Mouse (Mus musculus) heart, adult 2 months (tissue): ENCODE results near the gene Flot2.

Experiments used
- CTCF ChIP-seq: fragments of 200-600 bp; IDR thresholded peaks from 2 replicates; pipeline ENCODE4 v1.8.1; 2022; ENCODE audit warnings: antibody characterized with exemption, mild to moderate bottlenecking, moderate library complexity
- EP300 ChIP-seq: fragments of 200-500 bp; IDR thresholded peaks from 2 replicates; pipeline ENCODE4 v1.6.1; 2011; ENCODE audit warnings: low read depth, low read length, control low read depth; ENCODE audit not compliant: insufficient read depth
- POLR2A ChIP-seq: fragments of 200-500 bp; IDR thresholded peaks from 2 replicates; pipeline ENCODE4 v1.6.1; 2011; ENCODE audit warnings: mild to moderate bottlenecking, low read depth, low read length, control low read depth; ENCODE audit not compliant: insufficient read depth

GRCm38 (mm10) chr11:78095144-78095516, 57.4 kb downstream of the Flot2 start:
- no peak for TF ChIP-seq CTCF
- no peak for TF ChIP-seq POLR2A
- no peak for TF ChIP-seq EP300
